Mouse (Mus musculus): ENCODE data around the gene Med1.

- TF ChIP-seq CTCF (IDR thresholded peaks at IDR 0.05; ENCODE audit: low read depth) (no peak), EP300 (IDR thresholded peaks at IDR 0.05; ENCODE audit: low read depth) (no peak)
Observed at GRCm38 (mm10) chr11:98187640-98188395, 5.3 kb downstream of the Med1 start.

Measured in liver, postnatal 0 days (tissue).